Mouse (Mus musculus) left cerebral cortex, postnatal 36 days (tissue): Measurements from ENCODE around the gene Gm28035. TPM values are rescaled to one million over a fixed set of nuclear protein-coding genes. Genes with fewer than 3 reads are reported as not detected.

Experiments used
- DNase-seq, 2 experiments: peaks; one replicate each; pipeline ENCODE4 v3.0.0; 2021 to 2022; ENCODE audit warnings: low spot score in 2 of 2, mixed read lengths in 1 of 2
- intact Hi-C: fragments of 180-260 bp; cut with DNase I; formaldehyde crosslinking; loops from one replicate; pipeline ENCODE4 v1.15.1; 2025
- total RNA-seq, 2 experiments: library from RNA; stranded (reverse); gene quantifications; 2 replicates each; pipeline ENCODE4 v1.2.3; 2021

Gene Gm28035
- total RNA-seq, result 10 to 100 TPM in 1 of 2 experiments, 1 to 10 TPM in 1; 7.8 to 13.6 TPM

DNA sequence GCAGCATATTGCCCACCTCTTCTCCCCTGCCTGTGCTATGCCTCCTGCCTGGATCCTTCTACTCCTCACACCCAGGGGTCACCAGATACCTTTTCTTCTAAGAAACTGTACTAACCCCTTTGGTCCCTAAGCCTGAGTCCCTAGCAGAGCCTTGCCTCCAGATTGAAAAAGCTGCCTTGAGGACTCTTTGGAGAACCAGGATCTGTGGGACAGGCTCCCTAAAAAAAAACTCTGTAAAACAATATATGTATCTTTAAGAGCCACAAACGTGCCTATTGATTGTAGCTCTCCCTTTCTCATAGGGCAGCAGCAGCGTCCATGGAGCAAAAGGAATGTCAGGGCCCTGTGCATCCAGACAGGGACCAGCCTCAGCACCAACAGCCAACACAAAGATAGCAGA, at the start of gene Gm28035:
Gm28035 (plus strand) TSS at position 301 of the 400 bp plus-strand sequence.
- intact Hi-C loops, result no loop called here
- DNase-seq, result no peak

DNA sequence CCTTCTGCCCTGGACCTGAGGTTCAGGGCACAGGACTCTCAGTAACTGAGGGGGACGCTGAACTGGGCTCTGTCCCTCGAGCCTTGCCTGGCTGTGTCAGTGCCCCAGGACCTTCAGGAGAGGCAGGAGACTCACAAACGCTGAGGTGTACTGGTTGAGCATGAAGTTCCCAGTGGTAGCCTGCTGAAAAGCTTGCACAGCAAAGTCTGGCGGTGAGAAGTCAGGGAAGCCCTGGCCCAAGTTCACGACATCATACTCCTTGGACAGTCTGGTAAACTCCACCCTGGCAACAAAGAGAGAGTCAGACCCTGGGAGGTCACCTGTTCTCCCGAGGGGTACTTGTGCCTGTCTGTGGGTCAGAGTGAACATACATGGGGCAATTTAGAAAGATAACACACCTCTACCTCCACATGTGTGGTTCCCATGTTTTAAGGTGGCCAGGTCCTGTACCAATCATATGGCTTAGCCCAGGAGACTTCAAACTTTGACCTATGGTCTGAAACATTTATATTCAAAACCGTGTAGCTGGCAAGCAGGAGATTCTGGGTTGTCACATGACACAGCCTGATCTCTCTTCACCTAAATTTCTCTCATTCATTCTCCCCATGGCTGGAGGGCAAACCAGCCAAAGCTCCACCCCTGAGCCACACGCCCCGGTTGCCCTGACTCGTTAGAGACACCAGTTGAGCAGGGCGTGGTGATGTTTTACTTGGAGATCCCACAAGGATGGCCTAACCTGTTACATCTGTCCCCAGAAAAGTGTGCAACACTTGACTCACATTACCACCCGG, 48.4 kb upstream of the Gm28035 start:
- DNase-seq, result no peak
- intact Hi-C loops, result no loop called here

DNA sequence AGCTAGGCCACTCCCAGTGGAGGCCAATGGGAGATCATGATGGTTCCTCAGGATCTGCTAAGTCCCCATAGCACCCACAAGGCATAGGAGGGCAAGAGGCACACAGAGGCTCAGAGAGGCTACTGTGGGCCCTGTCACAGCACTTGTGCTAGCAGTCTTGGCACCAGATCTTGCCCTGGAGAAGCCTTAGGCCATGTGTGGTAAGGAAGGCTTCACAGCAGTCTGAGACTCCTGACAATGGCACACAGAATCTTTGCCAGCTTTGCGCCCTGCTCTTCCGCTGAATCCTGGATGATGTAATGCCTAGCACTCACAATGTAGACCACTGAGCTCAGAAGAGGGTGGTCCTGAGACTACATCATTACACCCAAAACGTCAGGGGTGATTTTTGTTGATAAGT, 45.7 kb upstream of the Gm28035 start:
- DNase-seq, result no peak
- intact Hi-C loops, result no loop called here

DNA sequence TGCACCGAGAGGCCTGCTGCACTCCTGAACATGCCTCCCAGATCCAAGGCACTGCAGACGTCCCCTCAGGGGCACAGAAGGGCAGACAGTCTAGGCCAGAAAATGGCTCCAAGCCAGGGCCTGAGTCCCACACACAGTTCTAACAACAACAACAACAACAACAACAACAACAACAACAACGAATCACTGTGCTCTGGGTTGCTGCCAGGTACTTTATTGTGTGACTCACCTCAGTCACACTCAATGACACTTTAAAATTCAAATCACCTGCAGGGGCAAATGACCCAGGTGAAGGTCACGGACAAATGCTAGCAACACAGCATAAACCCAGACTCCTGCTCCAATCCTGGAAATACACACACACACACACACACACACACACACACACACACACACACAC, 42.3 kb upstream of the Gm28035 start:
- intact Hi-C loops, result no loop called here
- no peak for DNase-seq

DNA sequence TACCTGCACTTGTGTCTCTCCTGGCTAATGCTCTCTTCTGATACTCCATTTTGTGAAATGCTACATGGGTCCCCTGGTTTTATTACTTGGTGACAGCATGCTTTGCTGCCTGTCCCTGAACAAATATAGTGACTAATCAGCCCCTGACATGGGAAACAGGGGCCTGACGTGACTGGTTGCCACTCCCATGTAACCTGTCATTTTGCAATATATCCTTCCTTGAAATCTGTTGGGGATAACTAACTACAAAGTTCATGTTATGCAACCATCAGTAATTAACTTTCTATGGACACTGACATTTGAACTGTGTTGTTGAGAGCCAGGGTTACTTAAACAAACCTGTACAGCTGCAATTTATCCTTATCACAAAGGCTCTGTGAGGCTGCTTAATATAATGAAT, 40.4 kb upstream of the Gm28035 start:
- intact Hi-C loops, result no loop called here
- DNase-seq, result no peak

DNA sequence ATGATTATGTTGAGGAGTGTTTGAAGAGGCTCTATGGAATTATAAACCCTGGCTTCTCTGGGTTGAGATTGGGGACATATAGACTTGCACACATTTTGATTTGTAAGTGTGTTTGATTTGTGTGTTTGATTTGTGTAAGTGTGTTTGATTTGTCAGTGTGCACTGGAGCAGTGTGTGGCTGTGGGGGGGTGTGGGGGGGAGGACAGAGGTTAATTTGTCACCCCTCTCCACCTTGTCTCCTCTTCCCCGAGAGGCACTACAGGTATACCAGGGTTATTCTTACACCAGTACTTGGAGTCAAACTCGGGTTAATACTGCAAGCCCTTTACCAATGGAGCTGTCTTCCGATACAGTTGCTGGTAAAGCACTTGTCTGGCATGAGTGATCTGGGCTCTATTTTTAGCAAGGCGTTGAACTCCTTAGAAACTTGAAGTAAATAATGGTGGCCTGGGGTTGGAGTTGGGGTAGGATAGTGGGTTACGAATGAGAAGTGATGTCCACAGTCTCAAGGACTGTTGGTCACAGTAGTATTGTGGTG, 39.9 kb upstream of the Gm28035 start:
- no peak for DNase-seq
- intact Hi-C loops, result no loop called here

DNA sequence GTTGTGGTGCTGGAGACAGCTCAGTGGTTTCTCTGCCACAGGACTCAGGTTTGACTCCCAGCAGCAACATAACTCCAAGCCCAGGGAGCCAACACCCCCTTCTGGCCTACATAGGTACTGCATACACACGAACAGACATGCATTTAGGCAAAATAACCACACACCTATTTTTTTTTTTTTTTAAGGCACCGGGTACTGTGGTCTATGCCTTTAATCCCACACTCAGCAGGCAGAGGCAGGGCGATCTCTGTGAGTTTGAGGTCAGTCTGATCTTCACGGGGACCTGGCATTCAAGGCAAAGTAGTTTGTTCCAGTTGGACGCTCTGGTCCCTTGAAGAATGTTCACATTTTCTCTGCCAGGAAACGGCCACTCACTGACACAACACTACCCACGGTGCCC, 36.9 kb upstream of the Gm28035 start:
- DNase-seq, result no peak
- intact Hi-C loops, result no loop called here

DNA sequence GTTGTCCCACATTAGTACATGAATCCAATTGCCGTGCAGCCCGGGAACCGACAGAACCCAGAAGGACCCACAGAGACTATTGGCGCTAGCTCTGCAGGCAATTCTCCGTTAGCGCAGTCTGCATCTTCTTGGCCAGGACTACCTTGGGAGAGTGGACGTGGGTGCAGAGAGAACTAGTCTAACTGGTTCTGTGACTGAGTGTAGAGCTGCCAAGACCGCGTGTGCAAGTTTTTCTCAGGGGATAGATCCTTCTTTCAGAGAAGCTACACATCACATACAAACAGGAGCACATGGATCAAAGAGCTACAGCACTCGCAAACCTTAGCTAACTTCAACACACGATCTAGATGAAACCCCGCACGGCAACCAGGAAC, 35.1 kb upstream of the Gm28035 start:
- intact Hi-C loops, result loop anchor here (1.0 kb wide), 1 partner anchor 32 kb away; the partner anchor contains the start of gene Lrrc8a
- no peak for DNase-seq

DNA sequence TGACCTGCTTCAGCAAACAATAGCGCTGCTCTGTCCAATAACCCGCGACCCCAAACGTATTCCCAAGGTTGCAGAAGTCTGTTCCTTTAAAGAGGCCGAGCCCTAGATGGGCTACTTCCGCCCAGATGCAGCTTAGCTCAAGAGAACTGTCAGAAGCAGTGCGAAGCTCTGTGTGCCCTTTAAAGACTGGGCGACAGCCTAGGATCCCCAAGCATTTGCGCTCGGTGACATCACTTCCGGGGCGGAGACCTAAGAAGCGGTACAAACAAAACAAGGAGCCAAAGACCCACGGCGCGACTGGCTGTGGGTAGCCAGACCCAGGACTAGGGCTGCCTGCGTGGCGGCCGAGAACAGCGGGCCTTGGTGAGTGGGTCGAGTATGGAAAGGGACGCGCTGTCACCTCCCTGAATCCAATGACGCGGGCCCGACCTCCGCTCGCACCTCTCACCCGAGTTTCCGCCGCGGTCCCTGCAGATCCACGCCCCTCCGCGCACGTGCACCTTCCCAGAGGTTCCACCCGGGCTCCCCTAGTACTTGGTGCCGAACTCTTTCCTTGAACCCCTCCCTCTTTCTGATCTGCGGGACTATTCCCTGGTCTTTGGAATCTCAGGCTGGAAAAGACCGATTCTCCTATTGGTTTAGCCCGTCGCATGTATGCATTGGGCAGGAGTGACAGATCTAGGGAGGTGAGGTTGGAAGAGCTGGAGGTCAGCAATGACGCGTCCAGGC, 34.6 kb upstream of the Gm28035 start, which contains the start of gene Kyat1:
Kyat1 (minus strand) TSS at position 219 of the 729 bp plus-strand sequence.
- DNase-seq, result peak; percentile 88 to 92
- intact Hi-C loops, result loop anchor here (1.0 kb wide), 1 partner anchor 32 kb away; the partner anchor contains the start of gene Lrrc8a

DNA sequence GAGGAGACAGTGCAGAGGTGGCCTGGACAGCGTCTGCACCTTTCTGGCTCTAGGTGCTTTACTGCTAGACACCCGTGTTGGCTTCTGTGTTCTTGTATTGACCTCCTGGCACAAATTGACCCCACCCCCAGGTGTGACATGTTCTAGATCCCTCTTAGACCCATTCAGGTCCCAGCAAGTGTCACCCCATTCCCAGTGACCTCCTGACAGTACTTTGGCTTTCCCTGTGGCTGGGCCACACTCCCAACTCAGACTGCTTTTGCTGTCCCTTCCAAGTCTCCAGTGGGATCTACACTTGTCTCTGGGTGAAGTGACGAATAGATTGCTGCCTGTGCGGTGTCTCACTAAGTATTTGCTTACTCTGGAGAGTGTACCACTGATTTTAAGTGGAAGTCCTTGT, 33.0 kb upstream of the Gm28035 start:
- no peak for DNase-seq
- intact Hi-C loops, result no loop called here

DNA sequence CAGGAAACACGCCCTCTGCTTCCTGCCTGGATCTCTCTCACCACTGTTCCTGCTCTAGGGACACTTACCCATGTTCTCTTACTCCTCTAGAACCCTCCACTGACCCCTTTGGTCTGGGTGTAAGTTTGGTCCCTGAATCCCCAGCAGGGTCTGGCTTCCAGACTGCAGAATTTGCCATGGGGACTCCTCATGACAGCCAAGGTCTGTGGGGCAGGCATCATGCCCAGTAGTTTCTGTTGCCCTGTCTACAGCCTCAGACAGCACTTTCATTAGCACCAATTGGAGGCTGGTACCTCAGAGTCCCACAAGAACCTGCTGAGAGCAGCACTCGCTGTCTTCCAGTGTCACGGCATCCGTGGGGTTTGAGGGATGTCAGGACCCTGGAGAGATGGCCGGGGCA, 32.5 kb upstream of the Gm28035 start:
- intact Hi-C loops, result no loop called here
- no peak for DNase-seq

DNA sequence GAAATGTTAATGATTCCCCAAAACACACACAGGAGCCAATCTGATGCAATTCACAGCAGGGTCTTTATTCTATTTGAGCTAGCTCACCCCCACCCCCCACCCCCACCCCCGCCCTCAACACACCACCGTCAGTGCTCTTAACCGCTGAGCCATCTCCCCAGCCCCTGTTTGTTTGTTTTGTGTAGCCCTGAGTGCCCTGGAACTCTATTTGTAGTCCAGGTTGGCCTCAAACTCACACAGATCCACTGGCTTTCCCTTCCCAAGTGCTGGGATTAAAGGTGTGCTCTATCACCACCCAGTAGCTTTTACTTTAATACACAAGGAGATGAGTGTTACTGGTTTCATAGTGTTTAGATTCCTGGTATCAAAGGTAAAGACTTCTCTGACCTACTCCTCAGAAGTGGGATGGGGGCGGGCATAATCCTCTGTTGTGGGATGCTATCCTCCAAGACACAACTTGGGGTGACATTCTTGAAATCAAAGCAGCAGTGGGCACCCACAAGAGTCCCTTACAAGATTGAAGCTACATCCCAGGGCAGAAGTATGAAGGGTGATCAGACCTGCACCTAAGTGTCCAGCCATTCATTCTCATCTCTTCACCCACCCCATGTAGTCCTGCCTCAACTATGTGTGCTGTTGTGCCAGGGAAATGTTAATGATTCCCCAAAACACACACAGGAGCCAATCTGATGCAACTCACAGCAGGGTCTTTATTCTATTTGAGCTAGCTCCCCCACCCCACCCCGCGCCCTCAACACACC, 28.8 kb upstream of the Gm28035 start:
- DNase-seq, result no peak
- intact Hi-C loops, result no loop called here

DNA sequence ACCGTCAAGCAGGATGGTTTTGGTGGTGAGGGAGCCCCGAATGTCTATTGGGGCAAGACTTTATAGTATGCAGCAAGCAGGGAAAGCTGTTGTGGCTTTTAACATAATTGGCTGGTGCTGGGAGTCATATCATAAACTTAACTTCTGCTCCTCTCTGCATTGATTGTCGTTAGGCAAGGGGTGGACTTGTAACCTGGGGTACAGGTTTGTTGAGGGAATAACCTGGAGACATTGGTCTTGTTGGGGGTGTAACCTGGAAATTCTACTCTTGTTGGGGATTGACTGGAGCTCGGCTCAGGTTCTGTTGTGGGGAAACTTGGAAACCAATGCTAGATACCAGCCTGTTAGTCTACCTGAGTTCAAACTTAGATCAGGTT, 28.2 kb upstream of the Gm28035 start:
- intact Hi-C loops, result no loop called here
- no peak for DNase-seq

DNA sequence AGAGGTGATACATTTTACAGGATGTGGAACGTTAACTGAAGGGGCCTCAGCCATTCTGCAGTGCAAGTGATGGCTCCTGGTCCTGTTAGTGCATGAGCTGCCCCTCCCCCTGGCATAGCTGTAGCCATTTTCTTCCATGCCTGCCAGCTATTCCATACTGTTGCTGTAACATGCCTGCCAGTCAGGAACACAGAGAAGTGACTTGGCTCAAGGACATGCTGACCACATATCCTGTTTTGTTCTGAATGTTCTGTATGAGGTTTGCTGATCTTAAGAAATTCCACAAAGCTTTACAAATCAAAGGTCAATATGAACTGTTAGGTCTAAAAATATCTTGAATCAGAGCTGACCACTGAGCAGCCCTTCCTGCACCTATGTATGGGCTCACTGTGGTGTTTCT, 27.4 kb upstream of the Gm28035 start:
- intact Hi-C loops, result no loop called here
- DNase-seq, result no peak

DNA sequence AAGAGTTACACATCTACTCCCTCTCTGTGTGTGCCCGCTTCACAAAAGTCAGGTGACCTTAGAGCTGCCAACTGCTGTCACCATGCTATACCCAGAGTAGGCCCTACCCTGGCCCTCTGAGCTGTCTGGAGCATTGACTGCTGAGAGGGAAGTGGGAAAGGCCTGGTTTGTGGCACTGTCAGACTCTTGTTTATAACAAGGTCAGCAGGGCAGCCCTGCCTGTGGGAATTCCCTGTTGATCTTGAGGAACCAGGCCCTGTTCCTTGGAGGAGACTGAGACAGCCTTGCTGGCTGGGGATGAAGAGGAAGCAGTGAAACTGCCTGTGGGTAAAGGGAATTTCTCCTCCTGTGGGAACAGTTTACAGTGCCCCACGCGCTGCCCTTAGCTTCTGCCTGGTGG, 25.6 kb upstream of the Gm28035 start:
- DNase-seq, result no peak
- intact Hi-C loops, result no loop called here

DNA sequence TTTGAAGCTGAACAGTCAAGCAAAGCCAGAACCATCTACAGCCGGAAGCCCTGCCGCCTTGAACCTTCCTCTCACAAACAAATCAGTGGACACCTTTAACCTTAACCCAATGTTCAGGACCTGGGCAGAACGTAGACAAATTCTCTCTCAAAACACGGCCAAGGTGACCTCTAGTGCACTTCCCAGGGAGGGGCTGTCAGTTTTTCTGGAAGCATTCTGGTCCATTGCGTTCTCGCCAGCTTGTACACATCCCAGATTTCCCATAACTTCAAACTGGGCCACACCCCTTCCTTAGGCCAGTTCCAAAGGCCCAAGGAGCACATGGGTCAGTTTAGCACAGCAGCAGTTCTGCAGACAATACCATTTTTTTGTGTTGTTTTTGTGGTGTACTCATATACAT, 24.9 kb upstream of the Gm28035 start:
- intact Hi-C loops, result no loop called here

DNA sequence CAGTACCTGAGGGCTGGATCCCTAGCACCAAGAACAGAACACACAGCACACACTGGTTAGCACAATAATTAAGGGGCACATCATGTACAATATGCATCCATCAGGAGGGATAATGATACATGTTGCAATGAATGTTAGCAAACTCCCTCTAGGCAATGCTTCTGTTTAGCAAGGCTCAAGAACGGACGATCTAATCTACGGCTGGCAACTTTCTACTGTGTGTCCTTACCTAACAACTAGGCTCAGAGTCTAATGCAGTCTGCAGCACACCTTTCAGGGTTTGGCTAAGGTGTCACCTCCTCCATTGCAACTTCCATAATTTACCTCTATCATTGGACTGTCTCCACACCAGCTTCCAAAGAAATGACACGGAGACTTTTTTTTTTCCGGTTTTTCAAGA, 24.1 kb upstream of the Gm28035 start:
- no peak for DNase-seq
- intact Hi-C loops, result no loop called here

More for the DNA sequence above, 24.9 kb upstream of the Gm28035 start:
- DNase-seq, result no peak

DNA sequence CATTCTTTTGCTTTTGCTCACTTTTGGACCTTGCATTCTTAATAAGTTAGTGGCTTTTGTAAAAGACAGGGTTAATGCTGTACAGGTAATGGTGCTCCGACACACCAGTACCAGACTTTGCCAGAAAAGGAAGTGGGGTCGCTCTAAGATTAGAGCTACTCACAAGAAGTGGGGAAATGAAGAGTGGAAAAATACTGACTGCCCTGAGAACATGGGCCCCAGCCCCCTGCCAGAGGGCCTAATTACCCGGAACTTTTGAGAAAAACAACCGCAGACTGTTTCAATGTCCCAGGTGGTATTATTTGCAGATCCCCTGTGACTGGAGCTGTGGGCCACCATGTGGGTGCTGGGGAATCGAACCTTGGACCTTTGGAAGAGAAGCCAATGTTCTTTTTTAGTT, 4.8 kb upstream of the Gm28035 start:
- DNase-seq, result no peak
- intact Hi-C loops, result loop anchor here (10.0 kb wide), 1 partner anchor 61 kb away; the partner anchor contains the start of genes Endog and Spout1

DNA sequence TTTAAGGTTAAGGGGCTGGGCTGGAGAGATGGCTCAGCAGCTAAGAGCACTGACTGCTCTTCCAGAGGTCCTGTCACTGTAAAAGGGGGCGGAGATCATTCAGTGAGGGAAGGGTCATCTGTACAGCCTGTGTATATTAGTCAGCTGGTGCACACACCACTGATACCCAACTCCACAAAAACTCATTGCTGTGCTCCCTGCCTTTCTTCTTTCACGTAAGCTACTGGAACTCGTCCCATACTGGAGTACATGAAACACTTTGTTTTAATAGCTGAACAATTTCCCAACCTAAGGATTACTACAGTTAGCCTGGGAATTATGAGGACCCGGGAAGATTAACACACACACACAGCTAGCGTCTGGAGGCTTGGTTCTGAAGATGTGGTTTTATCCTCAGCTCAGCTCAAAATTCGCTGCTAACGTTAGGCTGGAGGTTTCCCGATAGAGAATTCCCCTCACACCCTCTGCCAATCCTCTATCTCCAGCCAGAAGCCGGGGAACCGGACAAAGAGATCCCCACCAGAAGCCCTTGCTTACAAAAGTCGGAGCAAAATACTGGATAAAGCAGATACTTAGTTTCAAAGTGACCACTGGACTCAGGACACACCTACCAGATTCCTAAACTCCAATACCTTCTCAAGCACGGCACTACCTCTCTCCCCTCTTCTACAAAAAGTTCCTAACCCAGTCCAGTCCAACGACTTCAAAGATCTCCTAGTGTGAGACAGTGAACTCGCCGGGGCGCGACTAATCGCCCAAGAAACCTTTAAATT, 3.8 kb upstream of the Gm28035 start:
- intact Hi-C loops, result loop anchor here (1.0 to 10.0 kb wide), 3 partner anchors 31 to 62 kb away; partner anchors contain the start of genes Endog, Kyat1 and Spout1
- no peak for DNase-seq
